Mouse (Mus musculus): ENCODE measurements at regions not wholly inside any gene's neighbourhood (a gene's known extent, or its start where the extent isn't known, plus 50 kb on each side); places are given as distances from the start of the nearest gene placed in this dataset.
"Not testable (repeated sequence)": the region's sequence is repeated elsewhere in the genome, so short reads cannot be mapped to it uniquely, and the experiment has no call there.

DNA sequence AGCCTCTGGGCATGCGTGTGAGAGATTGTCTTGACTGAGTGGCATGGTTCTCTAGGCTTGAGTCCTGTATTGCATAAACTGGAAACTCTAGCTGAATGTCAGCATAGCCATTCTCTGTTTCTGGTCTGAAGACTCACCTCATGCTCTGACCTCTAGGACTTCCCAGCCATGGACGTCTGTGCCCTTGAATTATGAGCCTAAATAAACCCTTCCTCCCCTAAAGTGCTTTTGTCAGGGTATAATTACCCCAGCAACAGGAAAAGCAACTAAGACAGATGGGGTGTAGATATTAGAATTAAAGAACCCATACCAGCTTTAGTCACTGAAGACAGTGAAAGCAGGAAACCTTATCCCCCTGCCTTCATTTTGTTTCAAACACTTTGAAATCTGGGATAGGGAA lies 253.3 kb downstream of the Tpbg start:
- no peak for DNase-seq

- DNase-seq = no peak
Measured at GRCm38 (mm10) chr9:86096246-86096645, 254.1 kb downstream of the Tpbg start.

GRCm38 (mm10) chr9:86099325-86099724 lies 257.1 kb downstream of the Tpbg start:
- DNase-seq = no peak

DNA sequence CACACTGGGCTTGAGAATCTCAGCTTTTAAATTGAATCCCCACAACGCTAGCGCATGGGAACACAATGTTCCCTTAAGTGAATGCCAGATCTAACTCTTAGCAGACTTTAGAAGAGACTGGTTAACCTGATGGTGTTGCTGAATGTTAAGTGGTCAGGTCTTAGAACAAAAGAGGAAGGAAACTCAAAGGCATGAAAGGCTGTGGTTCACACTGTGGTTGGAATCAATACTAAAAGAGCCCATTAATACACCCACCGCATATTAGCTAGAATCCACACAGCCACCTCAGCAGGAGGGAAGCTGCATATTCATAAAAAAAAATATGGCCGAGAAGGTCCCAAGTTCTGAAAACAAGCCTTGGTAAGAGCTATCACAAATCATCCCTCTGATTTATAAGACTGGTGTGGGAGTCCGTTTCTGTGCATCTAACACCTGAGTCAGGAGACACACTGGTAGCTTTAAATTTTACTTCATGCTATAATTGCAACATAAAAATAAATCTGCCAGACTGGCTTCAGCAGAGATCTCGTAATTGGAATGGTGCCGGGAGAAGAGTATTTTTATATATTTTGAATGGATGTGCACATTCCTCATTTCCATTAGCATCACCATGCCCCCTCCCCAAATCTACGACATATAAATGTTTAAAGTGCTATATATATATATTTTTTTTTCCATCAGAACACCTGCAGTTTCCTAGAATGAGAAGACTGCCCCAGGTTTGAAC lies 259.3 kb downstream of the Tpbg start:
- DNase-seq = no peak

DNA sequence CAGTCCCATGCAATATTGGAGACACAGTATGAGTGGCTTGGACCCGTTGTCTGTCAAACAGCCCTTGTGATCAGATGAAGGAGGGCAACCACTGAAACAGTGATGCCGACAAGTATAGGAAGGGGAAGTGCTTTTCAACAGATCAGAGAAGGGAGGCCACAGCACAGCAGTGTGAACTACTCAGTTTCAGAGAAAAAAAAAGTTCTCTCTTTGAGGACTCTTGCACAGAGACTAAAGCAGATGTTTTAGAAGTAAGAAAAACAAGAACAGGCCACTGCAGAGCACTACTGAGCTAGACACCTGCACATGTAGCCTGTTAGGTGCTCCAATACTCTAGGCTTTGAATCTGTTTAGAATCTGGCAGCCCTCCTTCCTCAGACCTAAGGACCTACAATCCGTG lies 261.4 kb downstream of the Tpbg start:
- DNase-seq = no peak

DNA sequence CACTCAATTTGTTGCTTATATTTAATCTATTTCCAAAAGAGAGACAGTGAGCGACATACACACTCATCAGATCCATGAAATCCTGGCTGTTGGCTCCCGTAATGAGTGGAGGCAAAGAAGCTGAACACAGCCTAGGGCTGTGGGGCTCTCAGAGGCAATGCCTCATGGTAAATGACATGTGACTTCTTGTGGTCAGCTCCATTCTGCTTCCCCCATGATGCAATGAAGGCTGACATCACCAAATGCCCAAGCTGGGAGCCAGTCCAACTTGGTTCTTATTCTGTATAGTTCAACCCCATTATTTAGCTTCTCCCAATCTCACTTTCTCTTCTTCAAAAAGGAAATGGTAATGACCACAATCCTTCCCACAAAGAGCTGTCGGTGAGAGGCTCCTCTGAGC lies 262.5 kb downstream of the Tpbg start:
- DNase-seq = no peak

DNA sequence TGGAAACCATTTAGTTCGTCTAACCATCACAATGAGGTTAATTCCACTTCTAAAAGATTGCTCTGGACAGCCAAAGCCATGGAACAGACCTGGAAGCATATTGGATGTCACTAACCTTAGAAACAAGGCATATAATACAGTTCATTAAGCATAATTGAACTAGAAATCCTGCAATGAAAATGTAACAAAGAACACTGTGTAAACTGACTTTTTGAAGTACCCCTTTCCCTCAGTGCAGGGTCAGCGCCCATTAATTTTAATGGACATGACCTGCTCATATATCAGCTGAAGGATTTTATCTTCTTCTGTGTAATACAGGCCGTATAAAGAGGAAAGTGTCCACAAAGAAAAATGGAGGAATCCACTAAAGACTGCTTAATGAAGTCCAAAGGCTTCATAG lies 263.7 kb downstream of the Tpbg start:
- no peak for DNase-seq

- no peak for DNase-seq
Measured at GRCm38 (mm10) chr9:86109906-86110305, 267.7 kb downstream of the Tpbg start.

GRCm38 (mm10) chr9:86119370-86119769 lies 277.2 kb downstream of the Tpbg start:
- no peak for DNase-seq

GRCm38 (mm10) chr9:86135617-86136016 lies 293.4 kb downstream of the Tpbg start:
- not testable (repeated sequence) for DNase-seq

GRCm38 (mm10) chr9:86145903-86146302 lies 303.7 kb downstream of the Tpbg start:
- DNase-seq = no peak

DNA sequence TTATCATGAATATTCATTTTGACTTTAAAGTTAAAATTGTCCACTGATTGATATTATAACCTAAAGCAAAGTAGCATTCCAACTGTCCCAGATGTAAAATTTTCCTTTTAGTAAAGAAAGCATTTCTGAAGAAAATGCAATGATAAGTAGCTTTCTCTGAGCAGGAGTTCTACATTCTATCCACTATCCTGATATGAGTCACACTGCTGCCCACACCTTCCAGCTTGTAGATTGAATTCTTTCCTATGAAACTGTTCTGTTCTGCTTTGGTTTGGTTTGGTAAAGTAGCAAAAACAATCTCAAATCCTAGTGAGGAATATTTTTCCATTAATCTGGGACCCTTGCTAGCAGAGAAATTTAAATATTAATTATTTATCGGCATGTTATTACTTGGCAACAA lies 304.4 kb downstream of the Ube2cbp start:
- DNase-seq = no peak

DNA sequence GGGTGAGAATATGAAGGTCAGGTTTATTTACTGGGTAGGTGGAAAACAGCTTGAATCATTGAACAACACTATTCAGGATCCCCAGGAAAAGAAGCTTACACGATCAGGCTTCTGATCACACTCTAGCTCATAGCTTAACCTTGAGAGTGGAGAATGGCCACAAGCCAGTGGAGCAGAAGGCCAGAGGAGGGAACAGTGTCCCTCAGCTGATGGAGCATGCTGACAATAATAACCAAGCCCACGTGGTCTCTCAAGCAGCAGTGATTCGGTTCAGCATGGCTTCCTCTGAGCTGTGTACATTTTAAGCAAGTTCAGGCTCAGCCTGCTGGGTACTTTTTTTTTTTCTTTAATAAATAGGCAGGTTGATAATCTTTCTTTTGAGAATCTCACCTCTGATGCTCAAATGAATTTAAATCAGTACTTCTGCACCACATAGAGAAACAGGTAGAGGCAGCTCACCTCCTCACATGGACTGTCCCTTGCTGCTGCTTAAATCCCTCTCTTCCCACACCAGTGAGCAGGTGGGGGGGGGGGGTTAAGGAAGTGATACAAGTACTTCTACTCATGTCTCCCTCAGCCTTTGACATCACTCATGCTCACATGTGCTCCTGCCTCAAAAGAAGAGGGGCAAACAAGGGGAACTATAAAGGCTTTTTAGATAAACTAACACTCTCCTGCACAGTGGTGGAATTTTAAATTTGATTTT lies 298.2 kb downstream of the Ube2cbp start:
- peak; percentile 64 to 69 for DNase-seq

- DNase-seq = peak in 1 of 2 experiments; percentile 4
Measured at GRCm38 (mm10) chr9:86170756-86171155, 294.0 kb downstream of the Ube2cbp start.

DNA sequence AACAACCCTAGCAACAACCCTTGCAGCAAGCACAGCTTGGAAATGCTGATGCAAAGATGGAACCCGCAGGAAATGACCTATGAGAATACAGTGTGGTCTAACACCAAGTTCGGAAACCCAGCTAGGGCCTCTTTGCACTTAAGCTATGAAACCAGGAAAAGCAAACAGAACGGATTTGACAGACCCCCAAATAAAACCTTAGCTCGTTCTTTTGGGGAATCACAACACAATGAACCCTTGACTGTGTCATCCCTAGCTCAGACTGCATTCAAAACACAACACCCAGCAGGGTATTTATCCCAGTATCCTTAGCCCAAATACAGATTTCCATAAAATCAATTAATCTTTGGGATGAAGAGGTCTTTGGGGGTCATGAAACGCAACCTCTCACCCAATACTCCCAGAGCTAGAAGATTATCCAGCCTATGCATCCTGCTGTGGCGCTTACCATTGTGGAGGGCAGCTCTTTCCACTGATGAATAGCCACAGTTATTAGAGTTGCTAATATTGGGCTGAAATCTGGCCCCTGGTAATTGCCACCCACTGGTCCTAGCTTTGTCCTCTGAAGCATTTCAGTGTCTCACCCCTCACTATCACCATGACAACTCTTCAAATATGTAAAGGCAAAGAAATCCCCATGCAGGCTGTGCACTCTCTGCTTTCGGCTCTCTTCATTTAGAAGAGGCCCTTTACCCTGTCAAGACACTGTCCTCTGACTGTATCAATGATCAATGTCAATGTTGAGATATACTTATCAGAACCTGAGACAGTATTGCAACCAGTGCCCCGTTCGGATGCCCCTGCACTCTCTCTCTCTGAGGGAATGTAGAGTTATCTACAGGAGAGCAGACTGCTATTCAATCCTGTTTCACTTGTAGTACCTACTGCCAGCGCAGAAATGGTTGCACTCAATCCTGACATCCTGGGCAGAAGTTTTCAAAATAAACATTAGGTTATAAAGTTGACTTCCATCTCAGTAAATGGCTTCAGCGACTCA lies 277.7 kb downstream of the Ube2cbp start:
- DNase-seq = no peak

DNA sequence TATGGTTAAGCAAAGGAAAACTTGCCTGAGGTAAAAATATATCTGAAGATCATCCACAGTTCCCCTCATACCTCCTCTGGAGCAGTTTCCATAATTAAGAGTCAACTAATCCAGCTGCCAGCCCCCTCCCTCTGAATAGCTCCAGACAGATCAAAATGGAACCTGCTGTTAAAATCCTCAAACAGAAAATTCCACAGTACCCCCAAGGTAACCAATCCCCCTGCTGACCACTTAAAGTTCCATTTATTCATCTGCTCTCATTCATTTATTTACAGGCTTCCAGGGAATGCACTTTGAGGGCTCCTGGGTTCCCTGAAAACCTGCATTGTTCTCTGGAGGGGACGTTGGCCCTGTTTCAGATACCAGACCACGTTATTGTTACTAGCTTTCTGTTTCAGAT lies 275.9 kb downstream of the Ube2cbp start:
- DNase-seq = no peak

DNA sequence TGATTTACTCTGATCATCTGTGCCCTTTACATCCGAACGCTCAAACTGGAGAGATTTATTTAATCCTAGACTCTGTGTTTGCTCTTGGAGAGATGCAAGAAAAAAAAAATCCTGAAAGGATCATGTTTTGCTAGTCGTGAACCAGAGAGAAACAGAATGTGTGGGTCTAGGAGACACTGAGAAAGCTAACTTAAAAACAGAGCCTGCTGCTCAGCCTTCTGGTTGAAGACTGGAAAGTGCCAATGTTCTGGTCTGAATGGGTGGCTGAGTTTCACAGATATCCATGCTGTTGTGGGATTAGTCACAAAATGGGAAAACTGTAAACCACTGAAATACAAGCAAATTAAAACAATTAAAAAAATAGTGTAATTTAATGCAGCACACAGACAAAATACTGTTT lies 259.7 kb downstream of the Ube2cbp start:
- DNase-seq = no peak

GRCm38 (mm10) chr9:86208334-86208925 lies 256.3 kb downstream of the Ube2cbp start:
- no peak for DNase-seq

- no peak for DNase-seq
Measured at GRCm38 (mm10) chr9:86211267-86211666, 253.5 kb downstream of the Ube2cbp start.

DNA sequence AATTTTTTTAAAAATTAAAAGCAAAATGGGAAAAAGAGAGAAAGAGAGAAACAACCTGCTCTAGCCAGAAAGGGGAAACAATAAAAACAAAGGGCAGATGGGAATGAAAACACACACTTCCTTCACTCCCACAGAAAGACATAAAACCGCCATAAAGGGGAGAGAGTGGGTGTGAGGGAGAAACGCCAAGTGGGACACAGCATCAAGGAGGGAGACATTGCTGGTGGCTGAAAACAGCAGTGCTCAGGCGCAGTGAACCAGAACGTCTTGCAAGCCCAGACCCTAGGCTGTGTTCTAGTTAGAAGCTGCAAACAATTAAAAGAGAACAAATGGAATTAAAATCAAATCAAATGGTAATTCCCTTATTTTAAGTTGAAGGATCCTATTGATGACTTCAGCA lies 245.1 kb downstream of the Ube2cbp start:
- no peak for DNase-seq

DNA sequence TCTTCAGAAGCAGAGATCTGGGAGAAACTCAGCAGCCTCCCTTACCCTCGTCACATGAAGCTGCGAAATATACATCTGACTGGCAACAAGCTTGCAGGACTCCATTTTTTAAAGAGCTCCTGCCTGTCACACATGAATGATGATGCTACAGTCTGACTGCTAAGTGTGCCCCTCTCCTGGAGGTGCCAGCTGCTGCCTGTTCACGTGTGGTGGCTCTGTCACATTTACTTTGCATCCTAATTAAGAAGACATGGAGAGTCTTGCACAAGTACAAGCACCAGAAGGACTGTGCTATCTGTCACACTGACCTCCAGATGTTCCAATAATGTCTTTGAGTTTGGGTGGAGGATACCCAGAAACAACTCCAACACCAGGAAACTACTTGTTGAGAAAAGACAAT lies 240.2 kb downstream of the Ube2cbp start:
- DNase-seq = no peak

GRCm38 (mm10) chr9:86230673-86231350 lies 233.9 kb downstream of the Ube2cbp start:
- DNase-seq = no peak
